Mouse (Mus musculus) embryo, embryonic 11.5 days (tissue): Measurements from ENCODE around the gene Zpbp2.

Experiments used
- DNase-seq: peaks from one replicate; pipeline ENCODE4 v3.0.0-alpha.2; 2012; ENCODE audit warnings: low read depth, low spot score

Zpbp2 gene

DNA sequence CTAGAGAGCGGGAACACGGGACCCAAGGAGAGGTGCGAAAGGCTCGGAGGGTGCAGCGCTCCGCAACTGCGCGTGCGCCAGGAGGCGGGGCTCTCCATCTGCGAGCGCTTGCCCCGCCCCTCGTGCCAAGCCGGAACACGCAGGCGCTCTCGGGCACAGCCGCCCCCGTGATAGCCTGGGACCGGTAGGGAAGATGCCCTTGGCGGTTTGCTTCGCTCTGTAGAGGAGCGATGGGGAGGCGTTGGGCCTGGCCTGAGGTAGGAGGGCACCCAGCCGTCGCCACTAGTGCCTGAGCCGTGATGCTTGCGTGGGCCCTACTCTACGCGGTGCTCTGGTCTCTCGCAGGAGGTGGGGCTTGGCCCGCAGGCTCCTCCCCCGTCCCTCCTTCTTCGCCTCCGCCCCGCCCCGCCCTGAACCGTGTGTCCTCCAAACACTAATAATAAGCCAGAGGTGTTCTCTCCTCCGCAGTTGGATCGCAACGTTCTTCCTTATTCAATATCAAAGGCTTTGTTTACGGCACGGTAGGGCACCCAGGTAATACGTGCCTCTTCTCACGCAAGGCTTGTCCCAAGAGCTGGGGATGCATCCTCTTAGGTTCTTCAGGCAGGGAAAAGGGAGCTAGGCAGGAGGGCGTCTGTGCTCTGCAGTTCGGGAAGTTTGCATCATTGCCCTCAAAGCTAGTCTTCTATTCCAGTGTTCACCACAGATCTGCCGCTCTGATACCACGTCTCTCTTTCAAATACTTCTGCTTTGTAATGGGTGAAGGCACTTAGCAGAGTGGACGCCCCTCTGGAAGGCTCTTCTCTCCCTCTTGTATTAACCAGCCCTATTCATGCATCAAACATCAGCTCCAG, at the start of gene Zpbp2:
TSS of gene Zpbp2 (plus strand) at position 123 of the 854 bp plus-strand sequence.
- DNase-seq: peak; percentile 89

DNA sequence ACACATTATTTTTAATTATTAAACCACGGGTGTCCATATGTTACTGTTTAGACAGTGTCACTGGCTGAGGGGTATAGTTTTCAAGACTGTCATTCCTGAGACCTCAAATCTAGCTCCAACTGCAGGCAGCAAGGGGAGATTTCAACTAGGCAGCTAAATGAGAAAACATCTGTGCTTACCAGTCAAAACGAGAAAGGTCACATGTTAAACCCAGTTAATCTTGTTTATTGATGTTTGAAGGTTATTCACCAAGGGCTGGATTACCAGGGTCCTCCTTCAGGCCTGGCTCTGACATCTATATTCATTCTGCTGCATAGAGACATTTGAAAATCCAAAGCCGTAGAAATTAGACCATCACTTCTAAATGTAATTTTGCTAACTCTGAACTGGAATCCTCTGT, 46.0 kb upstream of the Zpbp2 start:
- no peak for DNase-seq

DNA sequence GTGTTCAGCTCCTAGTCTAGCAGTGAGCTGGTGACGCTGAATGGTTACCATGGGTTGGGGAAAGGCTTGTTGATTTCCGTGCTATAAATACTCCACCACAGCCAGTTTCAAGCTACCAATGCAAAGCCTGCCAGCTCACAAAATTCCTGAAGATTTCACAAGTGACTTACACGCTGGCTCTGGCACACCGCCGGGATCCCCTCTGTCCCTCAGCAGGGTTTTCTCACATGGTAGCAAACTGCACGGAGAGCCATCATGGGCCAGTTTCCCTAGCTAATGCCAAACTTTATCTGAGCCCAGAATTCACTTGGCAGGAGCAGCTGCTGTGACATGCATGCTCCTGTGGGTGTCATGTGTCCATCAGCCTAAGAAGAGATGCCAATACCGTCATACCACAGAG, 41.5 kb upstream of the Zpbp2 start:
- no peak for DNase-seq

DNA sequence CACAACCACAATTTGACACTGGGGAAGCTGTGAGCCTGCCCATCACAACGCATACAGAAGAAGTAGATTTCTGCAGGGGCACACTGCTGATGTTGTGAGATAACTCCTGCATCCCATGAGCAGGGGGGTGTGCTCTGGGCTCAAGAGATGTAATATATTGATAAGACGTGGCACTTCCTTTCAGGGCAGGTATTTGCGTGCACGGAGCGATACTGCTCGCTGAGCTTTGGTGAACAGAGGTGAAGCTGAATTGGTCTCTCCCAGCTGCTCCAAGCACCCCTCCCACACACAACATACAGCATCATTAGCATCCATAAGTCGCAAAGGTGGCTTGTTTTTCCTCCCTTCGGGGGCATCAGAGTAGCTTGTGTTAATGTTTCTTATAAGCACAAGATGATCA, 40.8 kb upstream of the Zpbp2 start:
- no peak for DNase-seq

DNA sequence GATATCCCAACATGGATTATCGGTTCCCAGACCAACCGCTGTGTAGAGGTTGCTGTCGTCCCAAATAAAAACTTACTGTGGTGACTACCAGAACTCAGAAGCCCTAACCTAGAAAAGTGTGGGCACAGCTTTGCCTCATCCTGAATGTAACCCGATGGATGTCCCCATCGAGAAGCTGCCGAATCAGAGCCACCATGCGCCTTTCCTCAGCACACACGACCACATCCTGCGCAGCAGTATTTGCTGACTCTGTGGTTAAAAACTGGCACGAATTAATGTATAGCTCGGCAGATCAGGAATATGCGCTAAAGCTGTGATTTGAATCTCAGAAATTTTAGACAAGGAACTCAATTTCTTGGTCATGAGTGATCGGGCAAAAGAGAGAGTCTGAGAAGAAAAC, 38.0 kb upstream of the Zpbp2 start:
- no peak for DNase-seq

DNA sequence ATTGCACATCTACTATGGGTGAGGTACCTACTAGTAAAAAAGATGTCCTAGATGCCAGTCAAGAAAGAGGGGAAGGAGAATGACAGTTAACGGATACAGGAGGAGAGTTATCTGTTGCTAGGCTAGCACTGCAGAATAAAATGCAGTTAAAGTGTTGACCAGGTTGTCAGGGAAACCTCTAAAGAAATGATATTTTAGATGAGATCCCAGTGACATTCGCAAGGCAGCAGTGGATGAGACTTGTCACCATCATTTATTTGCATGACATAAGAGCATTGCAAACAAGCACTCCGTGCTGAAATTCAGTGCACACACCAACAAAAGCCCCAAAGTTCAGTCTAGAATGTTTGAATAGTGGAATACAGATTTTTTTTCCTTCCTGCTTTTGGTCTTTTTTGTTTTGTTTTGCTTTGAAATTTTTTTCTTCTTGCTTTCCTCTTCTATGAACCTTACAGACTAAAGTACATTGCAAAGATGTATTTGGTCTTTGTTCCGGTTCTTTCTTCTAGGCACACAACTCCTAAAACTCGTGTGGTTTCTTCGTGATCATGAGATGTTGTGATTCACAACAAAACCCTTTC, 37.5 kb upstream of the Zpbp2 start:
- DNase-seq: no peak

DNA sequence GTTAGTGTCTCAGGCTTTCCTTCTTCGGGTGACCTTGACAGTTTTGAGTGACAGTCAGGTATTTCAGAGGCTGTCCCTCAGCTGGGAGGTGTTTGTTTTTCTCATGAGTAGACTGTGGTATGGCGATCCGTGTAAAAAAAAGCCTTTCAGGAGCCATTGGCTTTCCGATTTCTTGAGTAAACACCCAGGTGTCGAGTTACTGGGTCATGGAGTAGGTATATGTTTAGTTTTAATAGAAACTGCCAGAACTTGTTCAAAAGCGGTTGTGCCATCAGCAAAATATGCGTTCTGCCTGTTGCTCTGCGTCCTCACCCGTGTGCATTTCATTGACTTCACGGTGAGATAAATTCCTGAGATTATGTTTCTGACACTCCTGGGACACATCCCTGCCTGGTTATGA, 30.4 kb upstream of the Zpbp2 start:
- DNase-seq: no peak

DNA sequence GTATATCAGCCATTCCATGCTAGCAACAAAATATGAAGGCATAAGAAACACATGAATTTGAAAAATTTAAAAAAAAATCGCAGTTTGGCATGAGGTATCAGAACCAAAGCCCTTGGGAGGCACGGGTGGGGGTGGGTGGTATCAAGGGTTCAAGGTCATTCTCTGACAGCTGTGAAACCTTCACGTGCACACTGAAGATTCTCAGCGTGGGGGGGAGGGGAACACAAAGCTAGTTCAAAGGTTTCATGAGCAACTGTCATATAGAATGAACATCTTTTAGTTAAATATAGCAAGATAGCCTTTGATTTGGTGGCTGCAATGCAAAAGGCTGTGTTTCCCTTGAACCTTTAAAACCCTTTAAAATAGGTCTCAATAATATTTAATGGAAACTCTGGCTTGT, 25.8 kb upstream of the Zpbp2 start:
- no peak for DNase-seq

DNA sequence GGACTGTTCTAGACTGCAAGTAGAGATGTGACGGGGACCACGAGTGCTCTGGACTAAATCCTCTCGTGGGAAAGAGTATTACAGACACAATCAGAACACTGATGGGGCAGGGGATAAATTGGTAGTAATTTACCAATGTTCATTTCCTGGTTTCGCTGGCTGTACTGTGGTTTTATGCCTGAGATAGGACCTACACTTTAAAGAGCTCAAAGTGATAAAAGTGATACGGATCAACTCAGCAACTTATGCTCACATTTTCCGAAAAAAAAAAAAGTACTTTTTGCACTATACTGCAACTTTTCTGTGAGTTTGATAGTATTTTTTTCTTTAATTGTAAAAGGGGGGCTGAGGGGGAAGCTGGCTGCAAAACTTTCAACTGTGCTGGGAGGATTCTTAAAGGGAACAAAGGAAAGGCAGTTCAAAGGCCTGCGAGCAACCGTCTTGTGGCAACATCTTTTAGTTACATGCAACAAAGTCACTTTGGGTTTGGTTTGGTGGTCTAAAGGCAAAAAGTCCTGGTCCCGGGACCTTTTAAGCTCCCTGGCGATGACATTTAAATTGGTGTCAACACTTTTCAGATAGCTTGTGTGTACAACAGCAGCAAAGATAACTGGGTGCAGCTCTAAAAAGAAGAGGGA, 24.0 kb upstream of the Zpbp2 start:
- no peak for DNase-seq

DNA sequence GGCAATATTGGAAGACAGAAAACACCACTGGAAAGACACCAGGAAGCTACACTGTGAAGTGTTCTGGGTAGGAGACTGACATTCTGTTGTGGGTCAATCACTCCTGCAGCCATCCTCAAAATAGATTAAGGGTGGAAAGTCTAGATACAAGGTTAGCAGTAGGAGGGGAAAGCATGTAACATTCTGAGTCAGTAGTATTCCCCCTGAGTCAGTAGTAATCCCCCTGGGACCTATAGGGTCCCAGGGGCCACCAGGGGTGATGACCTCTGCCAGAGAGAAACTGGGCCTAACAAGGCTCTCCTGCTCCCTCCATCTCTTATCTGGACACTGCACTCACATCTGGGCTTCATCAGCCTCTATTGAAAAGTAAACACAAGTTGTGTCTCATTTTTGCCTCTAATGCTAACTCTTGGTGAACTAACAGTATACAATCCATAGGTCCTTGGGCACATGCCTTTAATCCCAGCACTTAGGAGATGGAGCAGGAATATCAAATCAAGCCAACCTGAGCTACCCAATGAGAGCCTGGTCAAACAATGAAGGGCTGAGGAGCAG, 13.3 kb upstream of the Zpbp2 start:
- DNase-seq: no peak

DNA sequence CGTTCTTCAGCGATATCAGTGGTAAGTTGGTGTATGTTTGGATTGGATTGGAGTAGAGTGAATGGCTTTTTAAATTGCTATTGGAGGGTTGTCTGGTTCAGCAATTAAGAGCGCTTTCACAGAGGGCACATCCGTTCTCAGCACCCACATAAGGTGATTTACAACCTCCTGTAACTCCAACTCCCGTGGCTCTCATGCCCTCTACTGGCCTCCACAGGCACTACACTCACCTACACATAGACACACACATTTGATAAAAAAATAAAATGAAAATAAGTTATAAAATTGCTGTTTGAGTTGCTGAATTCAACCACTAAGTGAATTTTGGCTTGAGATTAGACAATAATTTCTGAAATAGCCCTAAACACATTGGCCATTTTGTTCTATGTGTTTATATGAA, 10.6 kb upstream of the Zpbp2 start:
- no peak for DNase-seq

DNA sequence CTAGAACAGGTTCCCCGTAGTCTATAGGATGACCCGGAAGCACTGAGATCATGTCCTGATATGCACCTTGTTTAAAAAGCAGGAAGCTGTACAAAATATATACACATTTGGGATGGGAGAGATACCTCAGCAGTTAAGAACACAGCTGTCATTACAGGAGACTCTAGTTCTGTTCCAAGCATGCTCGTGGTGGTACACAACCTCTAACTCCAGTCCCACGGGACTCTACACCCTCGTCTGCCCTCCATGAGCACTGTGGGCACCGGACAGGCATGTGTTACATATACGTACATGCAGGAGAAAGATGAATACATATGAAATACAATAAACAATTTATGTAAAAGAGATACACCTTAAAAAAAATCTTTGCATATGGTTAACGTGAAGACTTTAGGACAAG, 8.3 kb upstream of the Zpbp2 start:
- no peak for DNase-seq

DNA sequence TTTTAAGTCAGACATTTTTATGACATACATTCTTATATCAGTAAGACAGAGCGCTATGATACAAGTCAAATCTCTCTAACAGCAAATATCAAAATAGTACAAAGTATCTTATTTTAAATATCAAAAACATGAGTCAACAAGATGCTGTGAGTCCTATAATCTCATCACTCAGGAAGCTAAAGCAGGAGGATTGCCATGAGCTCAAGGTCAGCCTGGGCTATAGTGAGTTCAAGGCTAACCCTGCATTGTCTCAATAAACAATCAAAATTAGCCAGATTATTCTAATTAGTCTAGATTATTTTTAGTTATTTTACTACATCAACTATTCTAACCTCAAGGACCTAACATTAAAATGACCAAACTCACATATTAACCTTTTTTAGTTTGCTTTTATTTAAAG, 7.5 kb upstream of the Zpbp2 start:
- DNase-seq: no peak

DNA sequence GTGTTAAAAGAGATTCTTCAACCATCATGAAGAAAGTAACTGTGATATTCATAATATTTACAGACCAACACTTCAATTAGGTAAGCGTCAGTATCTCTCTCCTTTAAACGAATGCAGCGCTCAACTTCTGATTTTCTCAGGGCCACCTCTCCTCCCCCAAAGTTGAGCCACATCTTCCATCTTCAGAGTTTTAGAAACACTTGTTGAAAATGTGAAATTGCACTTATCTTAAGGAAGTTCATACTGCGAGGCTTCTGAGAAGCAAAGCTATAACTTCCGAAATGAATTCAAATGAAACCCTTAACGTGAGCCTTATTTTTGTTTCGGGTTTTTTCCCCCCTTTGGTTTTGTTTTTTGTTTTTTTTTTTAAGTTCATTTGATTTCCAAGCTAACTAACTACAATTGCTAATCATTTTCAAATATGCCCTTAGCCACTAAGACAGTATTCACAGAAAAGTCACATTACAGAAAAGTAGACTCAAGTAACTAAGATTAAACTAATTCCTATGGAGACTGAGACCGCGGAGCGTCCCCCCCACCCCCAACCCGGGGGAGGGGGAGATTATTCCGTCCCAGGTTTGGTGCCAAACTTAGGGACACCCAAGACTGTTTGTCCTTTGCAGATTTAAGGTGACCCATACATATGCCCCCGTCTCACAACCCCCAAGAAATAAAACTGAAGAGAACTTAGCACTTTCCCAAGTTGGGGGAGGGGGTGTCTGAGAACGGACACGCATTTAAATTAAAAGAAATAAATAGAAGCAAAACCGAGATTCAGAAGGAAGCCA, 5.8 kb upstream of the Zpbp2 start:
- peak; percentile 16 for DNase-seq

DNA sequence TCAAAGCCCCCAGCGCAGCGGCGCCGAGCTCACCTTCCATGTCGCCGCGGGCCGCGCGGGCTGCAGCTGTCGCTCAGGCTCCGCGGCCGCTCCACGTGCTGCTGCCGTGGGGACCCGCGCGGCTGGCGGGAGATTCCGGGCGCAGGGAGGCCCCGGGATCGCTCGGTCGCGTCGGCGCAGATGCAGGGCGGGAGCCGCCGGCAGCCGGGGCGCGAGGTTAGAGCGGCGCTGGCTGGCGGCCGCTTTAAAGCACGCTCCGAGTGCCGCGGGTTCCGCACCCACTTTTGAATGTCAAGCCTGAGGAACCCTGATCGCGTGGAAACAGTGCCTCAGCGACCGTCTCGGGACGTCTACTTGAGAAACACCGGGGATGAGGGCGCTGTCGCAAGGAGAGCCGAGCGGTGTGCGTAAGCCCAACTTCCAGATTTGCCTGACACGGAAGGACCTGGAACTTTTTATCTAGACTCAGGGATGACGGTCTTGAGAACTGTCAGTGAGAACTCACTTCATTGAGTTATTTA, 5.1 kb upstream of the Zpbp2 start, which contains the start of gene Ikzf3:
TSS of gene Ikzf3 (minus strand) at position 321 of the 521 bp plus-strand sequence.
- DNase-seq: peak; percentile 11

DNA sequence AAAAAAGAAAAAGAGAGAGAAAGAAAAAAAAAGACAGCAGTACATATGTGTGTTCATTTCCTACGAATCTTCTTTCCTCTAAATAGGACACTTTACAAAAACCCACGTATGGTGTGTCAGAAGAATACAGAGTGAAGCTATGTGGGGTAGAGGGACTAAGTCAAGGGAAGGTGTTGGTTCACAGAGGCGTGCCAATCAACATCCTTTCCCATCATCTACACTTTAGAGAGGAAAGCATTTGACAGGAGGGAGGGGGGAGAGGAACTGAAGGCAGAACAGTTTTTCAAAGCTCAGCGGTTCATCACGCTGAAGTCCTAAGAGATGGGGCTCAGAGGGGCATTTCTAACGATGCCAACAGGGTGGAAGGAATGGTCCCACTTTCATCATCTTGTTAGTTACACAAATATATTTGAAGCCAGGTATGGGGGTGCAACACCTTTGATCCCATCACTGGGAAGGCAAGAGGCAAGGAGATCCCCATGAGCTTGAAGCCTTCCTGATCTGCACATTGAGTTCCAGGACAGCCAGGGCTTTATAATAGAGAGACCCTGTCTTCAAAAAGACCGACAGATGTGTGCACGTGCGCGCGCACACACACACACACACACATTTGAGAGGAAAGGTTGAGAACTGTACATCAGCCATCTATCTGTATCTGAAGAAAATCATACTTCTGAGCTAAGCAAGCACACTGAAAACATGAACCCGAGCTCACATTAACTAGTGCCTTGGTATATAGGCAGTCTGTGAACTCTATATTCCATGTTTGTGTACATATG, 4.2 kb upstream of the Zpbp2 start:
- no peak for DNase-seq

DNA sequence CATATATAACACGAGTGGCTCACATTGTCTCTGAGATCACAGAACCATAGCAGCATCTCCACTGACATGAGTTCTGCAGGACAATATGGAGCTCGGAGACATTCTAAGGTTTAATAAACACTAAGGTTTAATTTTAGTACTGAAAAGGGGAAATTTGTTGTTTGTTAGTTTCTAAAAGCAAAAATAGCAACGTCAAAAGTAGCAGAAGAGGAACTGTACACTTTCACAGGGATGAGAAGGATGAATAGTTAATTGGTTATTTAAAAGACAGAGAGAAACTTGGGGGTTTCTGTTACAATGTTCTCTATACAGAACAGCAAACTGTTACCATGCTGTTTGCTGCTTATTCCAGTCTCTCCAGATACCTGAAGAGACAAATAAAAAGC, 3.6 kb upstream of the Zpbp2 start:
- no peak for DNase-seq

DNA sequence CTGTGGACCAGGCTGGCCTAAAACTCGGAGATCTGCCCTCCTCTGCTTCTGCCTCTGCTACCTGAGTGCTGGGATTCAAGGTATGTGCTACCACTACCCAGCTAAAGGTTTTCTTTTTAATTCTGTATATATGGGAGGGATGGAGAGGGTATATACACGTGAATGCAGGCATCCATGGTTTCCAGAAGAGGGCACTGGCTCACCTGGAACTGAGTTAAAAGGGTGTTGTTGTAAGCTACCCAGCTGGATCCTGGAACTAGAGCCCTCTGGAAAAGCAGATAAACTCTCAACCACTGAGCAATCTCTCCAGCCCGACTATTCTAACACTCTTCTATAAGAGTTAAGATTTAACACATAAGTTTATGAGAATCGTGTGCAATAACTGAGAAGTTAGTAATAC, 1.5 kb upstream of the Zpbp2 start:
- DNase-seq: no peak

DNA sequence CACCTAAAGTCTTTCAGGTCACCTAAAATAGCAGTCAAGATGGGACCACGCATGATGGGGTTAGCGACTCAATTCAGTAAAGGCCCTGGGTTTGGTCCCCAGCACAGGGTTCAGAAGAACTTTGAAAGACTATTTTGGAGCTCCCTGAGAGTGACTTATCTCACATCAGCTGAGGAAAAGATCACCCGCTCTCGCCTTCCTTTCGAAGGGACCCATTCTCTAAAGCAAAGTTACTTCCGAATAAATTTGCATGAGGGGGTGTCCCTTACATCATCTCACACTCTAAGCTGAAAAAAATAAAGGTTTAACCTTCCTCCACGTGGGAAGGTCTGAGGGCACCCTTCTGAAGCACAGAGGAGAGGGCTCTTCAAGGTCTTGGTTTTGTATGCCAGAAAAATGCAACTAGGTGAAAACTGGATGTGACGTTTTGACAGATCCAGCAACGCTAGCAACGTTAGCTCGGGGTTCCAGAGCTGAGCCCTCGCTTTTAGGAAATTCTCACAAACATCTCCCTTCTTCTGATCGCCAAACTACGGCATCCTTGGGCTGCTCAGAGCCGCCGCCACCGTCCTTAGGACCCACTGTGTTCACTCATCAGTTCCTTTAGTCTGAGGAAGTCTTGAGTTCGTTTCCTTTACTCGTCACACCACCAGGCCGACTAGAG, 454 bp upstream of the Zpbp2 start:
- DNase-seq: no peak

DNA sequence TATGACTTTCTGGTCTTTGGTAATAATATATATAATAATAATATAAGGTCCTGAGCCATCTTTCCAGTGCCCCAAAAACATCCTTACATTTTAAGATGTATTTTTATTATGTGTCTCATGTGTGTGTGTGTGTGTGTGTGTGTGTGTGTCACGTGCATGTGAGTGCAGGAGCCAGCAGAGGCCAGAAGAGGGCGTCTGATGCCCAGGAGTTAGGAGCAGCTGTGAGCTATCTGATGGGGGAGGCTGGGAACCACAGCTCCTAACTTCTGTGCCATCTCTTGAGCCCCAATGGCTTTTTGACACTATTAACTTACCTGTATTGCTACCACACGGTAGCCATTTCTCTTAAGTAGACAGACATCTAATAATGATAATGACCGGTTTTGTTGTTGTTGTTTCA, 3.1 kb downstream of the Zpbp2 start:
- DNase-seq: no peak
